Mouse (Mus musculus) large intestine, adult 2 months (tissue): ENCODE data around the gene Tex26. TPM values are rescaled to one million over a fixed set of nuclear protein-coding genes. Genes with fewer than 3 reads are reported as not detected.

Source experiments
- DNase-seq: peaks from one replicate; pipeline ENCODE4 v3.0.0-alpha.2; 2012; ENCODE audit warnings: low read depth, low spot score
- WGBS: fragments of 180-500 bp; shearing (Covaris S2); methylation state at CpG from one replicate; pipeline ENCODE4 v1.1.7; 2018; 5-methylcytosine and 5-hydroxymethylcytosine counted together
- polyA plus RNA-seq: library from polyadenylated mRNA; depleted of rRNA; stranded (reverse); fragments of >200 nt; gene quantifications from 2 replicates; pipeline ENCODE4 v1.2.3, GENCODE M21; 2012; rRNA removed

Gene Tex26
- polyA plus RNA-seq, 1 experiment = not detected

GRCm38 (mm10) chr5:149517116-149517515, 77.7 kb downstream of the Tex26 start:
- WGBS = 78% methylated on average over 6 of the region's 6 CpGs
- no peak for DNase-seq

Other genes starting within 250 kb of the Tex26 start
- gene Alox5ap, start 174.9 kb upstream of the Tex26 start, polyA plus RNA-seq = 15.7 and 15.9 TPM in 2 replicates
- gene Medag, start 27.9 kb upstream of the Tex26 start, polyA plus RNA-seq = 1.8 and 2.0 TPM in 2 replicates
- not detected in 2 replicates for gene Wdr95, start 89.0 kb downstream of the Tex26 start, polyA plus RNA-seq
- 9.5 and 11.0 TPM in 2 replicates for gene Hsph1, start 196.7 kb downstream of the Tex26 start, polyA plus RNA-seq
- 6.5 and 10.0 TPM in 2 replicates for gene B3glct, start 238.6 kb downstream of the Tex26 start, polyA plus RNA-seq